Mouse (Mus musculus) limb, embryonic 13.5 days (tissue): ENCODE data around the gene Rfx7. TPM values are rescaled to one million over a fixed set of nuclear protein-coding genes. Genes with fewer than 3 reads are reported as not detected.

Experiments
- microRNA-seq: library from miRNA; unstranded; fragments of <30 nt; microRNA quantifications from one replicate; pipeline ENCODE4, GENCODE M21; 2016
- polyA plus RNA-seq: library from polyadenylated mRNA; unstranded; fragments of >200 nt; fragmentation: Nextera tagmentation; extraction: Ambion mirVana; gene quantifications from 2 replicates; pipeline ENCODE4 v1.2.1, GENCODE M21; 2015

Gene Rfx7
- polyA plus RNA-seq, 1 experiment from 2014 or later, result 10.9 TPM

Small RNA genes within 50 kb of the gene (microRNA-seq; reads per million reads assigned to microRNA genes)
- not detected for gene Gm28010

Other genes starting within 250 kb of the Rfx7 start
- 25.0 and 30.1 TPM in 2 replicates for gene Mns1, start 94.2 kb upstream of the Rfx7 start, polyA plus RNA-seq
- gene Tex9, start 40.0 kb upstream of the Rfx7 start, polyA plus RNA-seq, result 36.3 and 43.1 TPM in 2 replicates
- 754 and 779 TPM in 2 replicates for gene Nedd4, start 130.1 kb downstream of the Rfx7 start, polyA plus RNA-seq